Mouse (Mus musculus): ENCODE data around the gene Gm5460.

The Gm5460 gene

DNA sequence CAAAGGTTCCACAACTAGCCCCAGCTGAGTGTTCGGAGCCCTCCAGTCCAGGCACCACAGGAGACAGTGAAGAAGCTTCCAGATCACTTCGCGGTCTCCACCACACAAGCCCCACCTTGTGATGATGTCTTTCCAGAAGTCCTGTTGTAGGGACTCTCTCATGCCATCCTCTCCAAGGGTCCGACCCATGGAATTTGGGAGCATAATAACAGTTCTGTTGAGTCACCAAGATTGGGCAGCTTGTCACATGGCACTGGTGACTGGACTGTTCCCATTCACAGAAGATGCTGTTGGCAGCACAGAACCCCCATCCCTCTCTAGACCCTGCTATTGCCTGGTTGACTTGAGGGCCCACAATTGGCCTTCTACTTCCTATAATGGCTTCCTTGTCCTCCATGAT lies at the start of gene Gm5460:
TSS of gene Gm5460 (plus strand) at position 378 of the 400 bp plus-strand sequence.
- DNase-seq (ENCODE audit: low spot score), result no peak

DNA sequence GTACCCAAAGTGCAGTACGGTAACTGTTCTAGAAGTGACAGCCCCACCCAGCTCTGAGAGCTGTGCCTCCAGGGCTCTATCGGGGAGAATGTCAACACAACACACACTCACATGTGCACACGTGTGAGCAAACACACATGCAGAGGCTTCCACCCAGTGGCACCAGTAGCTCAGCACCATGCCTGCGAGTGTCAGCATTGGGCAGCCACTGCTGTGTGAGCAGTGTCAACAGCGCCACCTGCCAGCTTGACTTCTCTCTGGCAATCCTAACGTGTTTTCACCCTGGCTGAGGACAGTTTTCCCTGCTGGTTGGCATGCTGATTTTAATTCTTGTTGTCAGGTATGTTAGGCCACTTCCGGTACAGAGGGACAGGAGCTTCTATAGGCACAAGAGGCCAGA lies 43.9 kb upstream of the Gm5460 start:
- no peak for DNase-seq (ENCODE audit: low spot score)

DNA sequence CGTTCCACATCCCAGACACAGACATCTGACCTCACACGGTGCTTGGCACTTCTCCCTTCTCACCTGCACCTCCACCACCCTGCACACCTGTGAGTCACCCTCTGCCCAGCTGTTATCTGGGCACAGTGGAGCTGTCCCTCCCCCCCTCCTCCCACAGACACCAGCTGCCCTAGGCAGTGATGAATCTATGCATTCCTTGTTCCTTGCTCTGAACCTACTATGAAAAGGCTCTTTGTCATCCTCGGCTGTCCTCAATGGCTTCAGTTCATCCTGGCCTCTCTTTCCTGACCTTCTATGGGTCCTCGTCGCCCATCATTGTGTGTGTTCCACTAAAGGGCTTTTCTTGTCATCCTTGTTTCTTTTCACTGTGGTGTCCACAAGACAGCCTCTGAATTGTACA lies 41.8 kb upstream of the Gm5460 start:
- no peak for DNase-seq (ENCODE audit: low spot score)

DNA sequence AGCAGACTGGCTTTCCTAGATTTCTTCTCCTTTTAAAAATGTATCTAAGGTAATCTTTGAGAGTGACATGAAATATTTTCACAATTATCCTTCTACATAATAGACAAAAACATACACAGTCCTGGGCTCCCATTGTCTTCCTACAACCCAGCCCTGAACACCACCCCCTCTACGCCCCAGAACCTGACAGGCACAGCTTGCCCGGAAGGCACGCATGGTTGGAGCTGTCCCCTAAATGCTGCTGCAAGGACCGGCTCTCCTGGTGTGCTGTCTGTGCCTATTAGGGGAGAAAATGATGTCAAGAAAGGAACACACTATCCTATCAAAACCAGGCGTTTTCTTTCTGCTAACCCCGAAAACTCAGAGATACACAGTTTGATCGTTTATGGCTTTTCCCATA lies 38.8 kb upstream of the Gm5460 start:
- DNase-seq (ENCODE audit: low spot score), result no peak

DNA sequence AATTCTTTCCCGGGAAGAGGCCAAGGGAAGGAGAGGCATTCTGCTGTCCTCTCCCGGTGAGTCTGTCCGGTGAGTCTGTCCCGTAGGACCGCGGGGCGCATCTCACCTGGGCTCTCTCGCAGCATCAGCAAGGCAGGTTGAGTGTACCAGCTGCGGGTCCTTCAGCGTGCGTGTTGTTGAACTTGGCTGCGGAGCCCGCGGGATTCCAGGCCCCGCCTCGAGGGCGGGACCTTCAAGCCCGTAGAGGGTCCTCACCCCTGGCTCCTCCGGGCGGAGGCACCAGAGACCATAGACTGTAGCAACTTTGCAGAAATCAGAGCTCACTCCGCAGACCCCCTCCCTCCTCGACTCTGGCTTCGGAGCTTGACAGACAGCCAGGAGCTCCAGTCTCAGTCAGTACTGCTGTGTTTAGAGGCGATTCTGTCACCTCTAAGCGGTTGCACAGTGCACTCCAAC lies 37.9 kb upstream of the Gm5460 start, which contains the start of gene Zfp488:
TSS of gene Zfp488 (minus strand) at position 161 of the 456 bp plus-strand sequence.
- DNase-seq (ENCODE audit: low spot score), result no peak

DNA sequence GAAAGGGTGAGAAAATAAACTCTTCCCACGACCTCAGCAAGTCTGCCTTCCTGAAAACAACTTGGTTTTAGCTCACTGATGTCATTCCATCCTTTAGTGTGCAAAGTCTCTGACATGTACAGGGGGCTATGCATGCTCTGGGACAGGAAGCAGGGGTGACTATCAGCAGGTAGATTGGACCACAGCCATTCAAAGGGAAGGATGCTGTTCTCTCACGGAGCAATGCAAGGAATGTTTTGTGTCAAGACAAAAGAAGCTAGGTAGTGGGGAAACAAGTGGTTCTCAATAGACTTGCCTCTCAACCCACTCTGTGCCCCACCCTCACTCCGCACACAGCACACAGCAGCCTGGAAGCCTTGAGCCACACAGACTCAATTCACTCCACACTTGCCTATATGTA lies 27.4 kb upstream of the Gm5460 start:
- no peak for DNase-seq (ENCODE audit: low spot score)

DNA sequence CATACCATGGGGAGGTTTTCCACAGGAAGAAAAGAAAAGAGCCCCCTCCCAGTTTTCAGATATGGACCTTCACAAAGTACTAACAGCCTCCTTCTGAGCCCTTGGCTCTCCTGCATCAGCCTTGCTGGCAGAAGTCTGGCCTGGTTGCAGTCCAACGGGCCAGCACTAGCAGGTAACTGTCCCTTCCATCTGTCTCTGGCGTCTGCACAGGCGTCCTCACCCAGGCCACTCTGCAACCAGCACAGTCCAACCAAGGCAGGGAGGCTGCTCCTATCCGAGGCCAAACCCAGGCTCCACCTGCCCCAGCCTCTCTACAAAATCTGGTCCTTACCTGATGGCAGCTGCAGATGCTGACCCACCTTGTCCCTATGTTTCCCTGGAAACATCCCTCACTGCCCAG lies 24.6 kb upstream of the Gm5460 start:
- DNase-seq (ENCODE audit: low spot score), result no peak

DNA sequence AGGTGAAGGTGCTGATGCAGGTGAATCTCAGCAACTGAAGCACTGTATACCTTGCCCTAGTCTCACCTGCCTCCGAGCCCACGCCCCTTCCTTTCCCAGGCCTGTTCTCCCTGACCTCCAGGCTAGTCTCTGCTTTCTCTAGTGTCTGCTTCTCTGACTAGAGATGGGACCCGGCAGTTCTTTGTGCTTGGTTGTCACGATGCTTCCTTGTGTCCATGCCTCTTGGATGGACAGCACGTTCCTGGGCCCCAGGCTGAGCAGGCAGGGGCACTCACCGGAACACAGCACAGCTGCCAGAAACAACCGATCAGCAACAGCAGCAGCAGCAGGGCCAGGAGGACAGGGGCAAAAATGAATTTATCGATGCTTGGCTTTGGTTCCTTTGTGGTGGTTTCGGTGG lies 23.5 kb upstream of the Gm5460 start:
- no peak for DNase-seq (ENCODE audit: low spot score)

DNA sequence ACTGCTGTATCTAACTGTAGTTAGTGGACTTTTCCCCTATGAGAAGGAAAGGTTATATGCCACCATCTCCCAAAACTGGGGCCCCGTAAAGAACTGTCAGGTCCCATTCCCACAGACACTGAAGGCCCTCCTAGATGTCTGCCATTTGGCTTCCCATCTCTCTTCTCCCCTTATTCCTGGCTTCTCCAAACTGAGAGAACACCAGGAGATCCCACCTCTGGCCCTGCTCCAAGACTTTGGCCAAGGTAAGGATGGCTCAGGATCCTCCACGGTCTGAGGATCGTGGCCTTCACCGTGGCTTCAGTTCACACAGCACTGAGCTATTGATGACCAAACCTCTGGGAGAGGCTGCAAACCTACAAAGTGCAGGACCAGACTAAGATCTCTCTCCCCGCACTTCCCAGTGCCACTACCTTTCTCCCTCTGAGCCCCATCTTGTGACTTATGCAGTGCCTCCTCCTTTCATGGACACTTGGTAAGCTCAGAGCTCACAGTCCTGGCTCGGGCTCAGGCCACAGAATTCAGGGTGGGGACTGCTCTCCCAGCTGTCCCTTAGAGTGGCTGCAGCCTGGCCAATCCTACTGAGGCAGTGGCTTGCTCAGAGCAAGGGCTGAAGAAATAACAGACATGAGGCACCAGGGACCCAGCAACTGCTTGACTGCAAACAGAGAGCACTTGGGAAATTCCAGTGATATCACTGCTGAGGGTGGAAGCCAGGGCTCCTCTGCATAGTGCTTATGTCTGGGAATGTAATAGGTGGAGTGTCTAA lies 22.9 kb upstream of the Gm5460 start:
- no peak for DNase-seq (ENCODE audit: low spot score)

DNA sequence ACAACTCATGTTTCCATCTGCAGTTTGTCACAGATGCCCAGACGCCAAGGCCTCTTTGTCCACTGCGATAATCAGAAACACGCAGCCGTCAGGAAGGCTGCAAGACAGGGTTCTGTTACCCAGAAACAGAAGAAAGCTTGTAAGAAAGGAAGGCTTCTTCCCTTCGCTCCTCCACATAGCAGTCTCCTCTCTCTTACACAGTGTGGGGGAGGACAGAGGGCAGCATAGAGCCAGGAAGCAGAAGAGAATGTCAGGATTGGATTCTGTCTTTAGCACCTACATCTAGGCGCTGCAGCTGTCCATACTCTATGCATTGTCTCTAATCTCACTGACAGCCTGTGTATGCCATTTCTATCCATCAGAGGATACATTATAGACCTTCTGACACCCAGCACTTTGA lies 19.1 kb upstream of the Gm5460 start:
- no peak for DNase-seq (ENCODE audit: low spot score)

DNA sequence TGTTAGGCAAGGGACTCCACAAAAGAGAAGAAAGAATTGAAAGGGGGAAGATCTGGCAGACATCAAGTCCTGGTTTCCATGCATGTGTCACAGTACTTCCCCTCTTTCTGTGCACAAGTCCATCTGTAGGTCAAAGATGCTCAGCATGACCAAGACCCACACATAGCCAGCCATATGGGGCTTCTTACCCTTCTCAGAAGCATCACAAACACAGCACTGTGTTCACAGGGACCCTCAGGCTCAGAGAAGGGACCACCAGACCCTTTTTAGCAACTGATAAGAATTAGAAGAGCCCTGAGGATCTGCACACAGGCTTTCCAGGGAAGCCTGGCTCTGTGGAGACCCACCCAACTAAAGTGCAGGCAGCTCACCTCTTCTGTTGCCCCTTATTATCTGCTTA lies 16.5 kb upstream of the Gm5460 start:
- DNase-seq (ENCODE audit: low spot score), result no peak

DNA sequence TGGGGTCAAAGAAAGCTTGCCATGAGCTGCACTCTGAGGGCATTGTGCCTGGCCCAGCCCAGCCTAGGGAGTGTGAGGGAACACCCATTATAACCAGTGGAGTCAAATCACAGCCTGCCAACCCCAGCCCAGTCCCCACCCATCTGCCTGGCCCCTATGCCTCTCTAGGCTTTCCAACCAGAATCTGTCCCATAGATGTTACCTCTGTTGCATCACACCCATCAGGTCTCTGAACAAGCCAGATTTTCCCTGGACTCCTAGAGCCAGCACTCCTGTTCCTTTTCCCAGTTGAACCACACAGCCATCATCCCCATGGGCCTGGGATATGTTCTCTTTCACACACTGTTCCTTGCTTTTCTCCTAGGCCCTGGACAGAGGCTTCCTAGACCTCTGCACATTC lies 15.1 kb upstream of the Gm5460 start:
- no peak for DNase-seq (ENCODE audit: low spot score)

DNA sequence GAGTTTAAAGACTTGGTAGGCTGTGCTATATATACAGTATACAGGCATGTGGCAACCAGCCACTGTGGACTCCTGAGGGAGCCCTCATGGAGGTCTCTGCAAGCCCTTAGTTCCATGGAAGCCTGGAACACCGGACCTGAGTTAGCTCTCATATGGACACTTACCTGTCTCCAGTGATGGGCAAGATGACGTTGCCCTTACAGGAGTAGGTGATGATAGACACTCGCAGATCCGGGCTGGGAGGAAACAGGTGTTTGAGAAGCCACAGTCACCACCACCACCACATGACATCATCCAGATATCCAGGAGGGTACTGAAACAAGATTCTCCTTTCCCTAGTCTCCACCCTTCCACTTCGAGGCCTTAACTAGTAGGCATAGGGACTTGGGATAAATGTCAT lies 14.2 kb upstream of the Gm5460 start:
- DNase-seq (ENCODE audit: low spot score), result no peak

DNA sequence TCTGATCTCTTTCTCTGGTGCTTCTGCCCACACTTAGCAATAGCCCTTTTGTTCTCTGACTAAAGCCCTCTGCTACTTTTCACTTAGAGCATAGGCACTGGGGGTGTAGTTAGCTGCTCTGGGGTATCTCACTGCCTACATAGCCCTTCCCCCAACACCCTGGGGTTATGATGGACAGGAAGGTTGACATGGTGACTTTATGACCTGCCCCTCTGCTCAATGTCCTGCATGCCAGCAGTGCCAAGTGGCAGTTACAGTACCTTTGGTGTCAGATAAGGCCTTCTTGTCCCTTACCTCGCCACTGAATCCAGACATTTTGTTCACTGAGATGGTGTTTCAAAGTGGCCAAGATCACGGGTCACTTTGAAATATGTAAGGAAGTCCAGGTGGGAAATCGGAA lies 1.5 kb upstream of the Gm5460 start, which contains the start of gene Gm30083:
TSS of gene Gm30083 (minus strand) at position 120 of the 400 bp plus-strand sequence.
- no peak for DNase-seq (ENCODE audit: low spot score)

DNA sequence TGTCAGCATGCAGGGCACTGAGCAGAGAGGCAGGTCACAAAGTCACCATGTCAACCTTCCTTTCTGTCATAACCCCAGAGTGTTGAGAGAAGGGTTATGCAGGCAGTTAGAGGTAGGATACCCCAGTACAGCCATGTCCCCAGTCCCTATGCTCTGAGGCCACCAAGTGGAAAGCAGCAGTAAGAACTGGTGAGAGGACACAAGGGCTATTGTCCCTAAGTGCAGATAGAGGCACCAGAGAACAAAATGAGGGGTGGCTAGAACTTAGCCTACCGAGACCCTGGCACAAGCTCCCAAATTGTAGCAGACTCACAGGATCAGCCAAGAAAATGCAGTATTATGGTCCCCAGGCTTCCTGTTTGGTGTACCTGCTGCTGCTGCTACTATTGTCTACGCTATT lies 380 bp downstream of the Gm5460 start:
- DNase-seq (ENCODE audit: low spot score), result no peak

DNA sequence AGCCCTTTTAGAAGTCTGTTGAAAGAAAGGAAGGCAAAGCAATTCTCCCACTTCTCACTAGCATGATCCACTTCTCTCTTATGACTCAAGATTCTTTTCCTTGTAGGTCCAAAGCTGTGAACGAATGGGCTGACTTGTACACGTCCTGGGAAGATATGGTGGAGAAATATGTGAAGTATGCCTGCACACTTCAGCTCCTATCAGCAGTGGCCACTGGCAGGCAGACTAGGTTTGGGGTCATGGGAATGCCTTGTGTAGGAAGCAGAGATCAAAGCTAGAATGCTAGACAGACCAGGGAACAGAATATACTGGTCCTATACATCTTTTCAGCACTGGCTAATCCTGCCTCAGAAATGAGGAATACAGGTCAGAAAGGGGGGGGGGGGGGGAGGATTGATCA lies 10.2 kb downstream of the Gm5460 start:
- DNase-seq (ENCODE audit: low spot score), result no peak

DNA sequence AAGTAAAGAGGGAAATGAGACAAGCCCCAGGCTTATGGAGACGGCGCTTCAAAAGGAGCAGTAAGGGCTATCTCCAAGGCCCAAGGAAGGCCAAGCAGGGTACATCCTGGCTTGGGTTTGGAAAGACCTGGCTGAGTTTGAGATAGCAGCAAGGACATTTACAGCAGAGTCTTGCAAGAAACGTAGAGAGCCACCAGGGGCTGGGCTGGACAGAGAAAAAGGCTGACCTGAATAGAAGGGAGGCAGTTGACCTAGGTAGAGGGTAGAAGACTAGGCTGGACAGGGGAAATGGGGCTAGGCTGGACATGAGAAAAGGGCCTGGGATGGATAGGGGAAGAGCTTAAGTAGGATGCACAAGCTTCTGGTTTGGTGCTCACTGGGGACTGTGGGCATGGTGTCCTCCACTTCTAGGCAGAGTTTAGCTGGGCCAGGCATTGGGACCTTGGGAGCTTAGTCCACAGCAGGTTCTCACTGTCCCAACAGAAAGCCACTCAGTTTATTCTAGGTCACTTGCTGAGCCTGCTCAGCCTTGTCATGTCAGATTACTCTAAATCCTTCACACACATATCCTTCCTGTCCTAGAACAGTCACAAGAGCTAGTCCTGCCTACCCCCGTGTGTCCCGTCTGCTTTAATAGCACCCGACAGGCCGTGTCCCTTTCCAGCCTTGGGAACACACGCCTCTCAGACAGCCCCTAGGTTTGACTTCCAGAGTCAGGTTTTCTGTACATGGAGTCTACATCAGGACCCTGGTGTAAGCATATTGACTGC lies 17.5 kb downstream of the Gm5460 start:
- no peak for DNase-seq (ENCODE audit: low spot score)

DNA sequence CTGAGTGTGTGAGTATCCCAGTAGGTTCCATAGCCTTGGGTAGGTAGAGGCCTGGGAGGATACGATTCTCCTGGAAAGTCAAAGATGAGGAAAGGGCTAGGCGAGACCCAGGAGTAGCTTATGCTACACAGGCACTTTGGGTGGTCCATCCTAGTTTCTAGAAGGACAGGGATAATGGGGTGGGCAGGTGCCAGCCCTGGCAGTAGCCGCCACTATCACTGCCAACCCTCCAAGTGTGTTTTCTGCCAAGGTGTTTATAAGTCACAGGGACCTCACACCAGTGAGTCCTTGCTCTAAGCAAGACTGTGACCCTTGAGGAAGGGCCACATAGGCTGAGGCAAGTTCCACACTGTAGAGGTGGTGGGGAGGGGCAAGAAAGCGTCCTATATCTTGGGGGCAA lies 24.7 kb downstream of the Gm5460 start:
- DNase-seq (ENCODE audit: low spot score), result no peak

DNA sequence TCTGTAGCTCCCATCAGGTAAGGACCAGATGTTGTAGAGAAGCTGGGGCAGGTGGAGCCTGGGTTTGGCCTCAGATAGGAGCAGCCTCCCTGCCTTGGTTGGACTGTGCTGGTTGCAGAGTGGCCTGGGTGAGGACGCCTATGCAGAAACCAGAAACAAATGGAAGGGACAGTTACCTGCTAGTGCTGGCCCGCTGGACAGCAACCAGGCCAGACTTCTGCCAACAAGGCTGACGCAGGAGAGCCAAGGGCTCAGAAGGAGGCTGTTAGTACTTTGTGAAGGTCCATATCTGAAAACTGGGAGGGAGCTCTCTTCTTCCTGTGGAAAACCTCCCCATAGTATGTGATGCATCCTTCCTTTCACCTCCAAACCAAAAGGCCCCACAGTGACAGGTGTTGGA lies 26.8 kb downstream of the Gm5460 start:
- DNase-seq (ENCODE audit: low spot score), result no peak

DNA sequence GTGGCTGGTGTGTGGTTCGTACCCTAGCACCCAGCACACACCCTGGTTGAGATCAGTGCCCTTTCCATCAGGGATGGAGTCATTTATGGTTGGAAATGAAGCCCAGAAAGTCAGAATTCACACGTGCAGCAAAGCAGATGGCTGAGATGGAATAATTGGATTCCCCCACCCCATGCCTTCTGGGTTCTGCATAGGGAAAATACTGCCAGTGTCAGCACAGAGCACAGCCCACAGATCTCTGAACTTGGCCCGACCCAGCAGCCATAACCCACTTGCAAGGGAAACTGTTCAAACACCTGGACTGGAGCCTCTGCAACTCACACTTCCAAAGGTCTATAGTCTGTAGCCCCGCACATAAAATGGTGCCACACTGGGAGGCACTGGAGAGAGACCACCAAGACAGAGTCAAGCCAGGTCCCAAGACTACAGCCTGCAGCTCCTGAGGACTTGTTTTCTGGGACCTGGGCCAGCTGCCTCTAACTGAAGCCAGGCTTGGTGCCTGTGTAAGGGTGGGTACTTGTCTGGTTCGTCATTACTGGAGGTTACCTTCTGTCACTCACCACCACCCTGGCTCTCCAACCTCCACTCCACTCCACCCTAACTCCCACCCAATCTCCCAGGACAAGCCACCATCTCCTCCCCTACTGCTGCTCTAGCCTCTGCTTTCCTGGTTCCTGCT lies 33.7 kb downstream of the Gm5460 start:
- no peak for DNase-seq (ENCODE audit: low spot score)

DNA sequence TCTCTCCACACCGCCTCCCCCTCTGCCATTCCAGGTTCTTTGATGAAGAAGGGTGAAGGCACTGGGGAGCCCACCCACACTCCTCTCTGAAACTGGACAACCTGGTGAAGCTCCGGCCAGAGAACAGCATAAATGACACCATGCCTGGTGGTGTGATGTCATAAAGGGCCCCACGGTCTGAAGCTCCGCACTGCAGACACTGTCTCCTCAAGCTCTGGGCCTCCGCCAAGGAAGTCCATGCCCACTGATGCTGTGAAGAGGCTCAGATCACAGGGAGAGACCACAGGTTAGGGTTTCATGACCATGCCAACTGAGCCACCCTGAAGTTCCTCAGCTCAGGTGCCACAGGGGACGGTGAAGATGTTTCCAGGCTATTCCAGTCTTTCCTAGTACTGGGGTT lies 36.0 kb downstream of the Gm5460 start, which contains the start of gene Antxrl:
TSS of gene Antxrl (plus strand) at position 192 of the 400 bp plus-strand sequence.
- DNase-seq (ENCODE audit: low spot score), result no peak

DNA sequence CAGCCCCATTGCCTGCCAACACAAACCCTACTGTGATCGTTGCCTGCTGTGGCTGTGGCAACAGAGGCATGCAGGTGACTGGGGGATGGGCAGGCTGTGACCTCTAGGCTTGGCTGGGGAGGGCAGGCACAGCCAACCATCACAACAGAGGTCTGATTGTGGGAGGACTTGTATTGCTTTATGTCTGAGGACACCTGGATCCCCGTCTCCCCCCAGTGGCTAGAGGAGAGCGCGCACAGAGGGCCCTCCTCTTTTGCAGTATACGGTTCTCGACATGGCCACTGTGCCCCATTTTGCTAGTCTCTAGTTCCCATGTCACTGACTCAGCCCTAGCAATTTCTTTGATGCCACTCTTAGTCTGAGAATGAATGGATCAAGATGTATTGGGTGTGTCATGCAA lies 55.1 kb downstream of the Gm5460 start:
- no peak for DNase-seq (ENCODE audit: low spot score)

DNA sequence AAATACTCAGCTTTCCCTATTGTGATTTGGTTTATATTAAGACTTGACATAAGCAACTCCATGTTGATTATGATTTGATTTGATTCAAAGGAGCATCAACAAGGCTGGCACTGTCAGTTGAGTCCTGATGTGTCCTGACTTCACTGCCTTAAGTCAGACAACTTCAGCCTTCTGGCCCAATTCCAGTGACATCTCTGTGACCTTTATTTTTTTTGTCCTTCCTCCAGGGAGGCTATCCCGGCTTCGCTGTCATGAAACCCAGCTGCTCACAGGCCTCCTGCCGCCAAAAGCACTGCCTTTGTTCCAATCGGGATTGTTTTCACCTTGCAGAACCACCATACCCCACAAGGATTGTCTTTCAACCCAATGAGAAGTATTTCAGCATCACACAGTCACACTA lies 58.8 kb downstream of the Gm5460 start:
- no peak for DNase-seq (ENCODE audit: low spot score)
